Comparison of ENCODE assay signal across 9 mouse cellular contexts in genomic region chr12:76095117-76096035, GRCm38 (mm10).
A peak's percentile ranks its signal among the peaks of the same experiment; 100 is the strongest.
DNase-seq lines count a peak whose midpoint lies in the region; ATAC-seq lines count a peak whose summit lies in the region.
"Had no signal": no experiment of that assay in that cellular context is flagged by ENCODE, and none has a peak within 500 bp of the region (broad histone marks: within the 10 kb centered on the region; RNA-seq: fewer than 3 reads in every experiment).

No protein-coding gene starts in this region.

- H3K27ac ChIP-seq in embryonic facial prominence, embryonic 14.5 days (replicated peaks; ENCODE audit: low read depth, low read length) = peak overlapping the region; percentile 28; the same call in 1 of the 2 replicates
- 0 out of 2 replicates have a peak overlapping the region, but pooled peaks have one; percentile 47 for H3K27ac ChIP-seq in limb, embryonic 15.5 days
- H3K27ac ChIP-seq: forebrain, embryonic 13.5 days had no signal

- peaks cover 8% of the 10 kb centered on the region for H3K4me1 ChIP-seq in embryonic facial prominence, embryonic 14.5 days (ENCODE audit: control insufficient read depth, insufficient read depth, low read length)
- H3K4me1 ChIP-seq in limb, embryonic 15.5 days = peaks cover 13% of the 10 kb centered on the region; the same call in 1 of the 2 replicates
- H3K4me1 ChIP-seq: forebrain, embryonic 13.5 days had no signal

- H3K27me3 ChIP-seq in embryonic facial prominence, embryonic 14.5 days (replicated peaks; ENCODE audit: control insufficient read depth, insufficient read depth, low read length) = no peaks in the 10 kb centered on the region
- no peaks in the 10 kb centered on the region for H3K27me3 ChIP-seq in limb, embryonic 15.5 days
- H3K27me3 ChIP-seq: forebrain, embryonic 13.5 days had no signal

- 41% methylated on average over 30 of the region's 30 CpGs for WGBS in embryonic facial prominence, embryonic 14.5 days
- WGBS in limb, embryonic 15.5 days = 47% methylated on average over 30 of the region's 30 CpGs

- peaks cover 55% of the 10 kb centered on the region for H3K36me3 ChIP-seq in embryonic facial prominence, embryonic 14.5 days (ENCODE audit: control insufficient read depth, insufficient read depth, low read length)
- H3K36me3 ChIP-seq in limb, embryonic 15.5 days = peaks cover 54% of the 10 kb centered on the region

- DNase-seq in left cerebral cortex, adult 18-20 months (ENCODE audit: low spot score in 2 of 2) = peak; percentile 14 to 31
- no peak for DNase-seq in left cerebral cortex, adult 11 months (ENCODE audit: low spot score)
- DNase-seq in embryonic facial prominence, embryonic 14.5 days (ENCODE audit: low spot score) = peak; percentile 34
- peak; percentile 75 for DNase-seq in thymus, postnatal 0 days (ENCODE audit: low spot score)
- DNase-seq in adrenal gland, postnatal 25 days = no peak
- DNase-seq in spleen, postnatal 4 days (ENCODE audit: low spot score in 2 of 2) = no peak
- DNase-seq: adrenal gland, adult 2 months had no signal

- H3K9ac ChIP-seq in embryonic facial prominence, embryonic 14.5 days (ENCODE audit: low read depth, low read length) = no peak overlapping the region
- H3K9ac ChIP-seq in limb, embryonic 15.5 days = no peak overlapping the region
- H3K9ac ChIP-seq: forebrain, embryonic 13.5 days had no signal

- no peak overlapping the region for H3K4me2 ChIP-seq in embryonic facial prominence, embryonic 14.5 days (ENCODE audit: low read depth, low read length)
- H3K4me2 ChIP-seq in limb, embryonic 15.5 days = no peak overlapping the region
- H3K4me2 ChIP-seq: forebrain, embryonic 13.5 days had no signal

- H3K9me3 ChIP-seq in embryonic facial prominence, embryonic 14.5 days (ENCODE audit: control insufficient read depth, low read length) = no peaks in the 10 kb centered on the region
- no peaks in the 10 kb centered on the region for H3K9me3 ChIP-seq in limb, embryonic 15.5 days
- H3K9me3 ChIP-seq: forebrain, embryonic 13.5 days had no signal

- no peak overlapping the region for H3K4me3 ChIP-seq in embryonic facial prominence, embryonic 14.5 days (ENCODE audit: low read depth, low read length)
- H3K4me3 ChIP-seq in limb, embryonic 15.5 days = no peak overlapping the region
- H3K4me3 ChIP-seq: forebrain, embryonic 13.5 days had no signal

- peak; percentile 48; the same call in 1 of the 2 replicates for ATAC-seq in embryonic facial prominence, embryonic 14.5 days (ENCODE audit: low read depth)
- no peak for ATAC-seq in limb, embryonic 15.5 days (ENCODE audit: insufficient number of reproducible peaks, low FRiP score, low TSS enrichment, low read depth)
- ATAC-seq: forebrain, embryonic 13.5 days had no signal

Comparison
In these comparisons a context has a peak if more than half of its experiments do, and no peak if none do; other contexts are left out.
1. DNase-seq: peak in left cerebral cortex, adult 18-20 months (2 of 2), embryonic facial prominence, embryonic 14.5 days (single experiment) and thymus, postnatal 0 days (single experiment); none in left cerebral cortex, adult 11 months (single experiment), adrenal gland, postnatal 25 days (single experiment) and spleen, postnatal 4 days (0 of 2).